Mouse (Mus musculus) large intestine, adult 2 months (tissue): ENCODE measurements at regions not wholly inside any gene's neighbourhood (a gene's known extent, or its start where the extent isn't known, plus 50 kb on each side); places are given as distances from the start of the nearest gene placed in this dataset.

Source experiments
- DNase-seq: peaks from one replicate; pipeline ENCODE4 v3.0.0-alpha.2; 2012; ENCODE audit warnings: low read depth, low spot score
- WGBS: fragments of 180-500 bp; shearing (Covaris S2); methylation state at CpG from one replicate; pipeline ENCODE4 v1.1.7; 2018; 5-methylcytosine and 5-hydroxymethylcytosine counted together

GRCm38 (mm10) chr6:140924319-140924981 is 195.4 kb downstream of the Gm11077 start:
- WGBS: 61% methylated on average over 12 of the region's 12 CpGs
- peak; percentile 27 for DNase-seq

GRCm38 (mm10) chr6:140927616-140928015 is 198.5 kb downstream of the Gm11077 start:
- 75% methylated on average over 3 of the region's 3 CpGs for WGBS
- DNase-seq: no peak

DNA sequence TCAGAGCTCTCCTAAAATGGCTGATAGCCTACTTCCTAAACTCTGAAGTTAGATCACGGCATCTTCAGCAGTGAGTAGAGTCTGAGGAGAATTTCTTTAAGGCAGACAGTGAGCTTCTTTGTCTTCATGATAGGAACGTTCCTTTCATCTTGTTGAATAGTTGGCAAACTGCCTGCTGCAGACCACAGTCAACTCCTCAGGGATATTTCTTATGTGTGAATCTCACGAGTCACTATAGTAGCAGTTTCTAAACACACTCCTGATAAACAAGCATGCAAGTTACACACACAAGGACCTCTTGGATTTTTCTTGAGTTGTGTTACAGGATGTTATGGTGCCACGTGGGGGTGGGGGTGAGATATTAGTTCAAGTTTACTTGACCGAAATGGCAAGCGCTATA is 205.2 kb downstream of the Gm11077 start:
- WGBS: 74% methylated on average over 6 of the region's 6 CpGs
- DNase-seq: no peak

GRCm38 (mm10) chr6:140938025-140938424 is 208.9 kb downstream of the Gm11077 start:
- DNase-seq: no peak
- 86% methylated on average over 1 of the region's 1 CpGs for WGBS

DNA sequence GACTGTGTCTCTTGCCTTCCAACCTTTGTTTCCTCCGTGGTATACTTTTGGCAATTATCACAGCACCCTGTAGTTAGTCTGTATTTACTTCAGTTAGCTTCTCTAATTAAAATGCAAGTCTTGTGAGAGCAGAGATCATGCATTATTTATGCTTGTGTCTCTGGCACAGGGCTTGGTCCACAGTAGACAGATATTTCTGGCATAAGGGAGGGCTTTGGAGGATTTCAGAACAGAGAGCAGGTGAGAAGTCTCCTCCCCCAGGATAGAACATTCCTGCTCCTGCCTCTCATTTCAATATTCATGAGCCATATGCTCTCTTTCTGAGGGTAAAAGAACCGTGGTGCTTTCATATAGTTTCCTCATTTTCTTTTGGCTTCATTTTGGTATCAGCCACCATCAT is 217.6 kb downstream of the Gm11077 start:
- WGBS: 76% methylated on average over 2 of the region's 2 CpGs

GRCm38 (mm10) chr6:140950483-140950882 is 221.4 kb downstream of the Gm11077 start:
- DNase-seq: no peak
- 85% methylated on average over 6 of the region's 6 CpGs for WGBS

More for the DNA sequence above, 217.6 kb downstream of the Gm11077 start:
- DNase-seq: no peak

GRCm38 (mm10) chr6:140953256-140953655 is 224.2 kb downstream of the Gm11077 start:
- DNase-seq: no peak

- no peak for DNase-seq
- WGBS: 33% methylated on average over 1 of the region's 1 CpGs
Measured at GRCm38 (mm10) chr6:140953721-140954120, 224.6 kb downstream of the Gm11077 start.

DNA sequence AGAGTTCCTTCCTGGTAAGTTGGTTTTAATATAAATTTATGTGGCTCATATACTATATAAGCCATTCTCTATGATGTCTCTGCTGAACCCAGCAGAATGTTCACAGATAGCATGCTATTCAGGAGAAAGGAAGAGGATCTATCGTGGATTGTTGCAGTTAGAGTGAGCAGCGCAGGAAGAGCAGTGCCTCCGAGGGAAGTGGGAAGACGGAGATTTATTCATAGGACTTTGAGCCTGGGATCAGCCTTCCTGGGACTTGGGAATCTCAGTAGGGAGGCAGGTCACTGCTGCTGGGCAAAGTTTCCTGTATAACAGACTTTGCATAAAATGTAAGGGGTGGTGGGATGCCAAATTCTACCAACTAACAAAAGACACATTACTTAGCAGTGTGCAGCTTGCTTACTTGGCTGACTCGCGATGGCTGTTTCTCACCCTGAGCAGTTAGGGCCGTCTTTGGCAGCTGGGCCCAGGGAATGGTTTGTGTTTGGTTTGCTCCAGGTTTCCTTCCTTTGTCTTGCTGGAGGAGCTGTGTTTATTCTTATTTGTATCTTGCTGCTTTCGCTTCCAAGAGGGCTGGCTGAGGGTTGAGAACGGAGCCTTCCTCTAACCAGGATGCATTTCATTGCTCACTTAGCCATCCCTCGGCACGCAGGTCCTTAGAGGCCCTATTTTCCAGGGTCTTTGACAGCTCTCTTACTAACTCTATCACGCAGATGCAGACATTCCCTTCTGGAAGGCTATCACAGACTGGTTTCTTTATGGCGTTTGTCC is 226.9 kb downstream of the Gm11077 start:
- 59% methylated on average over 13 of the region's 13 CpGs for WGBS
- no peak for DNase-seq

- WGBS: 84% methylated on average over 4 of the region's 4 CpGs
- DNase-seq: no peak
Measured at GRCm38 (mm10) chr6:140956522-140956863, 227.4 kb downstream of the Gm11077 start.

- 51% methylated on average over 11 of the region's 11 CpGs for WGBS
- no peak for DNase-seq
Measured at GRCm38 (mm10) chr6:140961987-140962386, 232.9 kb downstream of the Gm11077 start.

GRCm38 (mm10) chr6:140962563-140962962 is 233.5 kb downstream of the Gm11077 start:
- no peak for DNase-seq

GRCm38 (mm10) chr6:140973732-140974131 is 244.6 kb downstream of the Gm11077 start:
- WGBS: 74% methylated on average over 6 of the region's 6 CpGs
- DNase-seq: no peak

More at GRCm38 (mm10) chr6:140962563-140962962, 233.5 kb downstream of the Gm11077 start:
- WGBS: 77% methylated on average over 4 of the region's 4 CpGs

- DNase-seq: no peak
- 65% methylated on average over 5 of the region's 5 CpGs for WGBS
Measured at GRCm38 (mm10) chr6:140976989-140977388, 247.9 kb downstream of the Gm11077 start.

DNA sequence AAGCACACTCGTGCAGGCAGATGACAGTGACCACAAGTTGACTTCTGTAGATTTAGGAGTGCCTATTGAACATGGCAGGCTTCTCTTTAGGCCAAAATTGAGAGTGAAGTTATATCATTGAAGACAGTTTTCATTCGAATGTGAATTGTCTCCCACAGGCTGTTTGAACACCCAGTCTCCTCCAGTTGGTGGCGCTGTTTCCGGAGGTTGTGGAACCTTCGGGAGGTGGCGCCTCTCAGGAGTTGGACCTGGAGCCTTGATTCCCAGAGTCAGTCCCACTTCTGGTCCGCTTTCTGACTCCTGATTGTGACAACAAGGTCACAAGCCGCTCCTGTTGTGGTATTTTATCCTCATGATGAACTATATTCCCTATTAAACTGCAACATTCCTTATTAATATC is 254.5 kb downstream of the Gm11077 start:
- DNase-seq: no peak
- 94% methylated on average over 8 of the region's 8 CpGs for WGBS

- WGBS: 91% methylated on average over 7 of the region's 7 CpGs
- no peak for DNase-seq
Measured at GRCm38 (mm10) chr6:140984249-140984648, 255.2 kb downstream of the Gm11077 start.

DNA sequence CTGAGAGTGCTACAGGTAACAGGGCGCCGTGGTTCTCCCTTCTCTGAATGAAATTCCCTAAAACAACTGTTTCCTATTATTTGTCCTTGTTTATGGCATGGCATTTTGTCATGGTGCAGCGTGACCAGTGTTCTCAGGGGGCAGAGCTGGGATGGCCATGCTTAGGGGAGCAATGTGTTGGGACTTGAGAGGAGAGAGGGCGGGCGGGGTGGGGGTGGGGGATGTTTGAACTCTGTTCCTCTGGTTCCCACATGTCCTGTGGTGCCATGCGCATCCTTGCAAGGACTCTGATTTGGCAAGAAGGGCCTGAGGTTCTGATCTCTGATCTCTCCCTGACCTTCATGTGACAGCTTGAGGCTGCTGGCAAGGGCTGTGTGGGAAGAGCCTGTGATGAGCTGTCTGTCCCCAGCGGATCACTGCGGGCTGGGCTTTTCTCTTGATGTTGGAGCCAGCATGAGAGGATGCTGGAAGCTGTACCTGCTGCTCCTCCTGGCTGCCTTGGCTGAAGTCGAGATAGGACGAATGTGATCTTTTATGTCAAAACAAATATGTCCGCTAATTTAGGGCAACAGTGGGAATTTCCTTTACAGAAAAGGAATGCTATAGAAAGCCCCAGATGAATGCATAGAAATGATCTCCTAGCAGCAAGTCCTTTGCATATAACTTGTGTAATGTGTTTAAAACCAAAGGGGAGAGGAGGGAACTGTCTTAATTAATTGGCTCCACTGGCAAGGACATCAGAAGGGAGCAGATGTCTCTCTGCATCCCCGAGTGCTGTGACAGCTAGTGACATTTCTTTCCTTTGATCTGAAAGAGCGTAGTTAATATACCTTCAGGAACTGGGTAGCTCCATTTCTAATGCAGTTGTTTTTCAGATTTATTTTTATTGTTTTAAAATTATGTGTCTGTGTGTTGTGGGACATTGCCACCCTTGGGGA is 255.2 kb upstream of the Pde3a start:
- 87% methylated on average over 13 of the region's 13 CpGs for WGBS
- no peak for DNase-seq

DNA sequence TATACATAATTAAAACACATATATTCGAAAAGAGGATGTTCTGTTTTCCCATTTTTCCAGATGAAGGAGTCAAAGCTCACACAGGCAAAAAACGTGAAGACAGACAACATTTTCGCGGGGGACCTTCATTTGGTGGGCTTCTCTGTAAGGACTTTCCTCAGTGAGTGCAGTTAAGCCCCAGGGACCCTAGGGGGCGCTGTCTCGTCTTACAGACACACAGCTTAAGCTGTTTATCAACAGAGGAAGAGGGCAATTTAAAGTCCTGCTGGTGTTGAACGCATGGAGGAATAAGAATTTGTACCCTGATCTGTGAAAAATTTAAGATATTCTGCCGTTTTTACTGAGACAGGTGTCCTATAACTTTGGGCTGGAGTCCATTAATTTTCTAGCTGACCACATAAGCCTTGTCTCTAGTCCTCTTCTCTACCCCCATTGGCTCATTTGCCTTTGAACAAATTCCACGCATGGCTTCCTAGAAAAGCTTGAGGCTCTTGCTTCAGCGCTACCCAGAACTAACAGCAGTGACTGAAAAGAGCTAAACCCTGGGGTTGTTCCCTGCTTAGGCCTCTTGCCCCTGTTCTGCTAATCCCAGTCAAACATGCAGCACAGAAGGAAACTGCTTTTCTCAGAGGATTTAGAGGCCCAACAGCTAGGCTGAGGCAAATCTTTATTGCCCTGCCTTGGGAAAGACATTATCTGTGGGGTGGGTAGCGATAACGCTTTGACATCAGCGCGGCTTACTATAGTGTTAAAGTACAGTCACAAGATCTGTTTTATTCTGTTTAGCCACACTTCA is 253.5 kb upstream of the Pde3a start:
- DNase-seq: no peak
- 55% methylated on average over 14 of the region's 14 CpGs for WGBS

DNA sequence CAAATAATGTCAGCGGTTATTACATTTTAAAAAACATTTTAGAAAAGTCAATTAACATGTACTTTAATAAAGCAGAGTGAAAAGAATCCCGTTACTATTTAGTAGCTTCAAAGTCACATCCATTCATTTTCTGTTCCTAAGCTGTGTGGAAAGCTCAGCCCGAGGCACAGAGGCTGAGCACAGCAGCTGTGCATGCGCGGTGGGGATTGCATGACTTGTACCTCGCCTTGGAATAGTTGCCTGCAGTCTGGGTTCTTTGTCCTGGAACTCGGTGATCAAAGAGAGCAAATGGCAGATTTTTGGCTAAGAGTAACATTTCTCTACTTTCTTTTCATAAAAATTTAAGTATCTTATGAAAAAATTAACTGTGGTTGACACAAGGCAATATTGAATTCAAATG is 251.0 kb upstream of the Pde3a start:
- no peak for DNase-seq
- 84% methylated on average over 7 of the region's 7 CpGs for WGBS
